Mouse (Mus musculus): Measurements from ENCODE around the gene Ptprm. TPM values are rescaled to one million over a fixed set of nuclear protein-coding genes. Genes with fewer than 3 reads are reported as not detected.

The Ptprm gene
- polyA plus RNA-seq, 1 experiment from 2014 or later, result 24.7 TPM

DNA sequence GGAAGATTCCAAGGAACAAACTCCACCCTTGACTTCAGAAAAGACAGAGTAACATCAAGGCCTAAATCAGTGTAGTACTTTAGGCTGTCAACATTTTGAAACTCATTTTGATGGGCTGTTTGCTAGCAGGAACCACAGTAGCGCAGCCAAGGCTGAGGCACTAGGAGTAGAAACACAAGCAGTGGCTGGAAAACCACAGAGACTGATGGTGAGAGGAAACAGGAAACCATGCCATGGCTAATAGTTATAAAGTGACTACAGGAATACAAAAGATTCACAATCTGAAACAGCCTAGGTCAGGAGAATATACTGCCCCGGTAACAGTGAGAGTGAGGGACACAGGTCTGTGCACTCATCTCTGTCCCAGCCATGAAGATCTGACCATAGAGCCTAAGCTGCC is 165.7 kb downstream of the Ptprm start:
- no peaks in the 10 kb centered on the region for H3K36me3 ChIP-seq
- no peaks in the 10 kb centered on the region for H3K9me3 ChIP-seq
- H3K9ac ChIP-seq, result no peak overlapping the region
- no peak overlapping the region for H3K4me3 ChIP-seq
- H3K4me2 ChIP-seq, result no peak overlapping the region
- H3K27ac ChIP-seq (replicated peaks), result no peak overlapping the region
- no peaks in the 10 kb centered on the region for H3K4me1 ChIP-seq (replicated peaks)
- ATAC-seq (ENCODE audit: low FRiP score, low read depth), result no peak
- H3K27me3 ChIP-seq, result no peaks in the 10 kb centered on the region
- WGBS, result 91% methylated on average over 2 of the region's 2 CpGs

DNA sequence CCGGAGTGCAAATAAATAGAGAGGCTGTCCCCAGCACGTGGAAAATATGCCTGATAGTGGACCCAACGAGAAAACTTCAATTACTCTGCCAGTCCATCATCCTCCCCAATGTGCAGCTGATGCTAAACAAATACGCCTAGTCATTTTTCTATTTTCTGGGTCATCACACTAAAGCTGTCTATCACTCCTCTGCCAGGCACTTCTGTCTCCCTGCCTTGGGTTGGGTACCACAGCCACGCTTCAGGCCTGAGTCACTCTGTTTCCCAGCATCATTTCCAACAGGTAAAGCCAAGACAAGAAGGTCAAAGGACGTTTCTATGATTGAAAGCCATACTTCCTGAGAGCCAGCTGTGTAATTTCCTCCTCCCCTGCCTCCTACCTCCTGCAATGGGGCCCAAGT is 167.4 kb downstream of the Ptprm start:
- 49% methylated on average over 6 of the region's 6 CpGs for WGBS
- no peak overlapping the region for H3K4me2 ChIP-seq
- no peak for ATAC-seq (ENCODE audit: low FRiP score, low read depth)

DNA sequence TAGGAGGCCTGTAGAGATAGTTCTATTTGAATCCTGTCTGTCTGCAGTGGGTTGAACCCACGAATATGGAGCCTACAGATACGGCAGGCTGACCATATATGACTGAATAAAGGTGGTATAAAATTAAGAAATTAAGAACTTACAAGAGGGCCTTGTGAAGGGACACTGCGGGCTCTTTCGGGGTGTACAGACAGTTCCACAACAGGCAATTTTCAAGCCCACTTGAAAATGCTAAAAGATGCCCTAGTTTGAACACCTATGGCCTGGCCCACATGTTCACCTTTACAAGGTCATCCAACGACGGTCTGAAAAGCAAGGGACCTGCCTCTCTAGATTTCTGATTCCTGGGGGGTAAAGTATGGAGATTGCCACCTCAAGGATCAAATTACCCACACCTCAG is 168.3 kb downstream of the Ptprm start:
- 89% methylated on average over 6 of the region's 6 CpGs for WGBS
- Histone ChIP-seq H3K36me3 (no peaks in the 10 kb centered on the region), H3K4me3 (no peak overlapping the region), H3K4me1 (replicated peaks) (no peaks in the 10 kb centered on the region), H3K27ac (replicated peaks) (no peak overlapping the region), H3K27me3 (no peaks in the 10 kb centered on the region), H3K9me3 (no peaks in the 10 kb centered on the region), H3K4me2 (no peak overlapping the region), H3K9ac (no peak overlapping the region)
- ATAC-seq (ENCODE audit: low FRiP score, low read depth), result no peak

More for the DNA sequence above, 167.4 kb downstream of the Ptprm start:
- no peaks in the 10 kb centered on the region for H3K27me3 ChIP-seq
- H3K27ac ChIP-seq (replicated peaks), result no peak overlapping the region
- H3K4me3 ChIP-seq, result no peak overlapping the region
- no peaks in the 10 kb centered on the region for H3K9me3 ChIP-seq
- no peaks in the 10 kb centered on the region for H3K36me3 ChIP-seq
- H3K9ac ChIP-seq, result no peak overlapping the region
- H3K4me1 ChIP-seq (replicated peaks), result no peaks in the 10 kb centered on the region

DNA sequence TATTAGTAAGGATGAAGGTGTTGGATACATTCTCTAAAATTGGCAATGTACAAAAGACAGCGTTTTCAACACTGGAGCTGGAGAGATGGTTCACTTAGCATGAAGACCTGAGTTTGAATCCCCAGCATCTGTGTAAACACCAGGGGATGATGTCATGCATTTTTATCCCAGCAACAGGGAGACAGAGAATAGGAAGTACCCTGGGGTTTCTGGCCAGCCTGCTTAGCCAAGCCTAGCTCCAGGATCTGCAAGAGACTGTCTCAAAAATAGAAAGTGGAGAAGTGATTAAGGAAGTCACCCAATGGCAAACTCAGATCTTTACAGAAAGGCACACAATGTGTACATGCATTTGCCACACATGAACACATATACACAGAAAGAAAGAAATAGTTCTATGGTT is 174.8 kb downstream of the Ptprm start:
- Histone ChIP-seq H3K4me2 (no peak overlapping the region), H3K36me3 (no peaks in the 10 kb centered on the region), H3K4me1 (replicated peaks) (no peaks in the 10 kb centered on the region), H3K9me3 (no peaks in the 10 kb centered on the region), H3K27ac (replicated peaks) (no peak overlapping the region), H3K9ac (no peak overlapping the region), H3K27me3 (no peaks in the 10 kb centered on the region), H3K4me3 (no peak overlapping the region)
- WGBS, result 86% methylated on average over 1 of the region's 1 CpGs
- no peak for ATAC-seq (ENCODE audit: low FRiP score, low read depth)

DNA sequence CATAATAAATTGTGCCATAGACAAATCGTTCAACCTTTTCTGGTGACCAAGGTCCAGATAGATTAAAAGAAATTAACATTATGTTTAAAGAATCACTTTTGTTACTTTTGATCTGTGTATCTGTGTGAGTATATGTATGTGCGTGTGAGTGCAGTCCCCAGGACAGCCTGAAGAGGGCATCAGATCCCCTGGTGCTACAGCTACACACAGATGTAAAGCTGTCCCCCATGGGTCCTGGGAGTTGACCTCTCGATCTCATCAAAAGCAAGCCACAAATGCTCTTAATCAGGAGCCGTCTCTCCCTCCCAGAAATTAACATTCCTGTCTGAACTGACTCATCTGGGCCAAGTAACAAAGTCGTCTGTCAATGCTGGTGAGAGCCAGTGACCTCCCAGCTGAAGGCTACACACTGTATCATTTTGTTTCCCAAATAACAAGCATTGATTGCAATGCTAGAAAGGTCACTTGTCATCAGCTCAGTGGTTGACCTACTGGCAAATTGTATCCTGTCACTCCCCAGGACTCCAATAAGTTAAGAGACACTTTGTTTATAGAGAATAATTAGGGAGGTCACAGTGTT is 175.5 kb downstream of the Ptprm start:
- H3K9me3 ChIP-seq, result no peaks in the 10 kb centered on the region
- no peaks in the 10 kb centered on the region for H3K27me3 ChIP-seq
- no peak overlapping the region for H3K4me2 ChIP-seq
- no peak overlapping the region for H3K9ac ChIP-seq
- no peaks in the 10 kb centered on the region for H3K4me1 ChIP-seq (replicated peaks)
- no peak for ATAC-seq (ENCODE audit: low FRiP score, low read depth)
- no peaks in the 10 kb centered on the region for H3K36me3 ChIP-seq
- WGBS, result 75% methylated on average over 5 of the region's 5 CpGs
- H3K27ac ChIP-seq (replicated peaks), result no peak overlapping the region
- H3K4me3 ChIP-seq, result no peak overlapping the region

DNA sequence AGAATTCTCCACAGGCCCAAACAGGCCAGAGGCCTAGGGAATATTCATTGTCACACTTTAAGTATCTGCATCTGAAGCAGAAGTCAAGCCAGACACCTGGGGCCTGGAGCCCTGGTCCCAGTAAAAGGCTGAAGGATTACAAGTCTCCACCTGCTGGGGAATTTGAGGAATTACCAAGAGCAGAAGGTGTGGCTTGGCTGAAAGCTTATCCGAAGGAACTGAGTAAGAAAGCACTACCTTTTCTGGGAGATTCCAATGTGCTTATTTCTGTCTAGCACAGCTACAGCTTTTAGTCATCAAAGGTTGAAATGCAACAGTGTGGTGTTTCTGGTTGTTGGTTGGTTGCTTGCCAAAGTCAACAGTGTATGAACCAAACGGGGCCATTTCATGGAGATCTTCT is 178.4 kb downstream of the Ptprm start:
- Histone ChIP-seq H3K4me2 (no peak overlapping the region), H3K4me3 (no peak overlapping the region), H3K9ac (no peak overlapping the region), H3K4me1 (replicated peaks) (no peaks in the 10 kb centered on the region), H3K36me3 (no peaks in the 10 kb centered on the region), H3K27me3 (no peaks in the 10 kb centered on the region), H3K9me3 (no peaks in the 10 kb centered on the region), H3K27ac (replicated peaks) (no peak overlapping the region)
- WGBS, result 54% methylated on average over 2 of the region's 2 CpGs
- no peak for ATAC-seq (ENCODE audit: low FRiP score, low read depth)

DNA sequence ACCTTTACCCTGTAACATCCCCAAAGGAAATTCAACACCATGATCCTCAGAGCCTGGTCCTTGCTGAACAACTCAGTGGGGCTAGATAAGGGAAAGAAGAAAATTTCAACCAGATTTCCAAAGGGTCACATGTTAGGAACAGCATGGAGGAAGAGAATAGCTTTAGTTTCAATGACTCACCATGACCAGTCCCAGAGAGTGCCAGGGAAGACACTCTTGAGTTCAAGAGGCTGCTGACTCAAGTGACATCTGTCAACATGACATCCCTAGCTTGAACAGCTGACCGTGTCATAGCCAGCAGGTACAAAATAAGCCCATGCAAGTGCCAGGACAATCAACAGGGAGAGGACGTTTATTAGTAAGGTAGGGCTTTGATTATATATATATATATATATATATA is 182.9 kb downstream of the Ptprm start:
- WGBS, result 87% methylated on average over 2 of the region's 2 CpGs
- H3K4me1 ChIP-seq (replicated peaks), result no peaks in the 10 kb centered on the region
- H3K9me3 ChIP-seq, result no peaks in the 10 kb centered on the region
- H3K36me3 ChIP-seq, result no peaks in the 10 kb centered on the region
- H3K4me3 ChIP-seq, result no peak overlapping the region
- H3K4me2 ChIP-seq, result no peak overlapping the region
- no peak overlapping the region for H3K9ac ChIP-seq
- ATAC-seq (ENCODE audit: low FRiP score, low read depth), result no peak
- H3K27me3 ChIP-seq, result no peaks in the 10 kb centered on the region
- H3K27ac ChIP-seq (replicated peaks), result no peak overlapping the region

DNA sequence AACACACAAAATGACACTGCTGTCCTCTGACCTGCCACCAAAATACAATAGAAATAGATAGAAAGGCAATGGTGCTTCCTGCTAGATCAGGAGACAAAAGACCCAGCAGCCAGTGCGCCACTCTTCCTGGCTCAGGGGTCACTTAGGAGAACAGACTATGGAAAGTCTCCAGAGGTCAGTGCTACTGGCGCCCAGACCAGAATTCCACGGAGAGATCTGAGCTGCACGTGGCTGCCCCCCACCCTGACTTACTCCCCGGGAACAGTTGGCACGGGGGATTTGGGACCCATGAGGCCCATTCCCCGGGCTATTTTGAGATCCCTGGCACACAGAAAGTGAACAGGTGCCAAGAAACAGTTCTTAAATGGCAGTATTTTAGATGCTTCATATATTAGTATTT is 183.6 kb downstream of the Ptprm start:
- H3K4me2 ChIP-seq, result no peak overlapping the region
- no peak overlapping the region for H3K9ac ChIP-seq
- H3K27me3 ChIP-seq, result no peaks in the 10 kb centered on the region
- H3K4me1 ChIP-seq (replicated peaks), result no peaks in the 10 kb centered on the region
- H3K27ac ChIP-seq (replicated peaks), result no peak overlapping the region
- no peaks in the 10 kb centered on the region for H3K9me3 ChIP-seq
- no peaks in the 10 kb centered on the region for H3K36me3 ChIP-seq
- ATAC-seq (ENCODE audit: low FRiP score, low read depth), result no peak
- no peak overlapping the region for H3K4me3 ChIP-seq
- 61% methylated on average over 7 of the region's 7 CpGs for WGBS

DNA sequence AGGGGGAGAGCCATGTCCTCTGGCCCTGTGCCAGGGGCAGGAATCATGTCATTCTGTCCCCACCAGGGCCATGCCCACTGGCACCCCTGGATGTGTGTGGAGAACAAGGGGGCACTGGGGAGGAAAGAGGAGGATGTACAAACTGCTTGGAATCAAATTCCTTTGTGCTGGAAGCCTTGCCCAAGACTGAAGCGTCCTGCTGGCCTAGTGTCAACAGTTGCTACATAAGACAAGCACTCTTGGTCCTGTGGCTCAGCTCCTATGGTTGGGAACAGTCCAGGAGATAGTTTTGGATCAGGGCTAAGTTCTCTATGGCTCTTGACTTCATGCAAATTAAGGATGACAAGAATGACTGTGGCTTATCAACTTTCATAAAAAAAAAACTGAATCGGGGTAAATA is 188.4 kb downstream of the Ptprm start:
- Histone ChIP-seq H3K27ac (replicated peaks) (no peak overlapping the region), H3K4me1 (replicated peaks) (no peaks in the 10 kb centered on the region), H3K4me3 (no peak overlapping the region), H3K36me3 (no peaks in the 10 kb centered on the region), H3K27me3 (no peaks in the 10 kb centered on the region), H3K4me2 (no peak overlapping the region), H3K9ac (no peak overlapping the region), H3K9me3 (no peaks in the 10 kb centered on the region)
- no peak for ATAC-seq (ENCODE audit: low FRiP score, low read depth)
- WGBS, result 84% methylated on average over 2 of the region's 2 CpGs

DNA sequence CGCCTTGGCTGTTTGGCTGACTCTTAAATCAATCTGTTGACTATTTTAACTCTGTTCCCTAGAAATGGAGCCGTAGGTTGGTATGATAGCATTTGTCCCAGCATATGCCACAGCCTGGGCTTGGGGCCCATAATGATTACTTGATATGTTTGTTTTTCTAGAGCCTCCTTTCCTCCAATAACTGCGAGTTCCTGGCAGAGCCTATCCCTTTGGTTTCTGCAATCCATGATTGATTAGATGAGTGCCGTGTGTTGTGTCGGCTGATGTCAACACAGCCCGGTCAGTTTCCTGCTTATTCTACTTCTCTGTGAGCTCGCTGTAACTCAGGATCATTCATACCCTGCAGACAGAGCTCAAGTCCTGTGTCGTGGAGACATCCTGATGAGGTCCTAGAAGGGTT is 194.6 kb downstream of the Ptprm start:
- no peak overlapping the region for H3K27ac ChIP-seq (replicated peaks)
- H3K9me3 ChIP-seq, result no peaks in the 10 kb centered on the region
- ATAC-seq (ENCODE audit: low FRiP score, low read depth), result no peak
- H3K27me3 ChIP-seq, result no peaks in the 10 kb centered on the region
- H3K4me1 ChIP-seq (replicated peaks), result 0 out of 2 replicates have a peak, but pooled peaks cover 6% of the 10 kb centered on the region
- 80% methylated on average over 8 of the region's 8 CpGs for WGBS
- no peak overlapping the region for H3K9ac ChIP-seq
- no peaks in the 10 kb centered on the region for H3K36me3 ChIP-seq
- no peak overlapping the region for H3K4me3 ChIP-seq
- H3K4me2 ChIP-seq, result no peak overlapping the region

DNA sequence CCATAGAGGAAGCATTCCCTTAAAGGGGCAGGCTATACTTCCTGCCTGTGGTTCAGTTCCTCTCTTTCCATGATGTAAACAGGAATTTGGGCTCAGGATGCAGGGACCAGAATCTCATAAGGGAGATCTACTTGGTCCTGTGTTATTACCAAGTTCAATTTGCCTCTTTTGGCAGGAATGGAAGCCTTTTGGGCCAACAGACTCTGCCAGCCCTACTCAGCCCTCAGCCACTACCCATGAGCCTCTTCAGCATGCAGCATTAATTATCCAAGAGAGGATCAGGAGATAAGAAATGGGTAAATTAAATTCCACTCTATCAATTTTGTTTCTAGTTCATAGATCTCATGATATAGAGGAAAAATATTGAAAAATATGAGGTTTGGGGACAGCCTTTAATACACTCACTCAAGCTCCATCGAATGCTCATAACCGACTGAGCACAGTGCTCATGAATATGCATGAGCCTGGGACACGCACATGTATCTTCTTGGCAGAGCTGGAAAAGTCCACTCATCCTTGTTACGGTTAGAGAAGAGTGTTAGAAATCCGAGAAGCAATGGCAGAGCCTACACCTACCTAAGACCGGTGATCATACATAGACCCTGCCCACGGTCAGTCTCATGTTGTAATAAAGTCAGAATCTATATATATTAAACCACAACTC is 197.0 kb downstream of the Ptprm start:
- WGBS, result 35% methylated on average over 7 of the region's 7 CpGs
- peak; percentile 81 for ATAC-seq (ENCODE audit: low FRiP score, low read depth)
- H3K36me3 ChIP-seq, result no peaks in the 10 kb centered on the region

DNA sequence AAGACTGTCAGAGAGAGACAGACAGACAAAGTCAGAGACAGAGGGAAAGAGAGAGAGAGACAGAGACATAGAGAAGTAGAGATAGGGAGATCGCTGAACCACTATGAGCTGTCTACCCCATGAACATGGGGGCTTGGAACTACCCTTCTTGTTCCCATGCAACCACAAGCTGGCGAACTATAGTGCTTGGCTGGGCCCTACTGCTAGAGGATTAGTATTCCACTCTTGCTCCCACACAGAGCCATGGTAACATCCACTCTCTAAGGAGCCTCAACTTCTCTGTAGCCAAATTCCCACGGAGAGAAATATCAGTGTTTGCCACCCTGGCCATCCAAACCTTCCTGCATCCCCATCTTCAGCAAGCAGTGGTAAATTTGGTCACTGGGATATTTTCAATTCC is 202.0 kb downstream of the Ptprm start:
- peak; percentile 76 for ATAC-seq (ENCODE audit: low FRiP score, low read depth)
- H3K9ac ChIP-seq, result no peak overlapping the region
- H3K4me2 ChIP-seq, result no peak overlapping the region
- no peak overlapping the region for H3K4me3 ChIP-seq
- no peaks in the 10 kb centered on the region for H3K27me3 ChIP-seq
- H3K9me3 ChIP-seq, result no peaks in the 10 kb centered on the region
- no peaks in the 10 kb centered on the region for H3K36me3 ChIP-seq
- WGBS, result 70% methylated on average over 3 of the region's 3 CpGs
- H3K27ac ChIP-seq (replicated peaks), result 0 out of 2 replicates have a peak overlapping the region, but pooled peaks have one; percentile 25
- 0 out of 2 replicates have a peak, but pooled peaks cover 3% of the 10 kb centered on the region for H3K4me1 ChIP-seq (replicated peaks)

More for the DNA sequence above, 197.0 kb downstream of the Ptprm start:
- Histone ChIP-seq H3K27me3 (no peaks in the 10 kb centered on the region), H3K4me3 (no peak overlapping the region), H3K9me3 (no peaks in the 10 kb centered on the region), H3K4me1 (replicated peaks) (0 out of 2 replicates have a peak, but pooled peaks cover 6% of the 10 kb centered on the region), H3K9ac (no peak overlapping the region), H3K27ac (replicated peaks) (peak overlapping the region; percentile 4; the same call in 1 of the 2 replicates), H3K4me2 (no peak overlapping the region)

DNA sequence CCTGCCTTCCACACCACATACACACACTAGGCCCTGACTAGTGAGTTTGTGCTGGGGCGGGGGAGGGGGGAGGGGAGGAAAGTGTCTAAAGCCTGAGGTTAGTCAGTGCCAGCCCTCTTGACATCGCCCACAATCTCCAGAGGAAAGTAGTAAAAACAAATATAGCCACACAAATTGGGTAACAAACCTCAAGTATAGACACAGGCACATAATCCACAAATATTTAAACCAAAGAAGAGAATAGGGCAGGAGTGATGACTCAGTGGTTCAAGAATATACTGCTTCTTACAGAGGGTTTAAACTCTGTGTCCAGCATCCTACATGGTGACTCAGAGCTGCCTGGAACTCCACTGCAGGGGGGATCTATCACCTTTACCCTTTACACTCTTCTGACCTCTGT is 203.8 kb downstream of the Ptprm start:
- H3K36me3 ChIP-seq, result no peaks in the 10 kb centered on the region
- no peaks in the 10 kb centered on the region for H3K27me3 ChIP-seq
- no peak overlapping the region for H3K4me2 ChIP-seq
- no peaks in the 10 kb centered on the region for H3K9me3 ChIP-seq
- 93% methylated on average over 2 of the region's 2 CpGs for WGBS
- H3K4me3 ChIP-seq, result no peak overlapping the region
- H3K4me1 ChIP-seq (replicated peaks), result no peaks in the 10 kb centered on the region
- H3K27ac ChIP-seq (replicated peaks), result no peak overlapping the region
- no peak overlapping the region for H3K9ac ChIP-seq
- no peak for ATAC-seq (ENCODE audit: low FRiP score, low read depth)

Measured in hindbrain, embryonic 15.5 days (tissue).